Mouse (Mus musculus): ENCODE measurements around the gene B3gntl1. TPM values are rescaled to one million over a fixed set of nuclear protein-coding genes. Genes with fewer than 3 reads are reported as not detected.

The B3gntl1 gene
- total RNA-seq, 2 experiments from 2014 or later = 3.5 to 4.3 TPM

GRCm38 (mm10) chr11:121651983-121652382, 21.0 kb downstream of the B3gntl1 start:
- peak; percentile 24 to 54 for DNase-seq
- intact Hi-C loops (cut with DNase I) = loop anchor here (1.0 to 5.0 kb wide), 3 partner anchors 51 to 156 kb away; no protein-coding TSS in a partner anchor

GRCm38 (mm10) chr11:121651556-121651955, 21.4 kb downstream of the B3gntl1 start:
- DNase-seq = no peak
- intact Hi-C loops (cut with DNase I) = loop anchor here (5.0 kb wide), 1 partner anchor 91 kb away; no protein-coding TSS in a partner anchor

GRCm38 (mm10) chr11:121650668-121651067, 22.3 kb downstream of the B3gntl1 start:
- intact Hi-C loops (cut with DNase I) = loop anchor here (5.0 kb wide), 1 partner anchor 92 kb away; no protein-coding TSS in a partner anchor
- no peak for DNase-seq

- peak; percentile 55 to 59 for DNase-seq
- intact Hi-C loops (cut with DNase I) = loop anchor here (5.0 kb wide), 1 partner anchor 92 kb away; no protein-coding TSS in a partner anchor
These were observed 23.1 kb downstream of the B3gntl1 start for GRCm38 (mm10) chr11:121649900-121650299.

GRCm38 (mm10) chr11:121648166-121648565, 24.8 kb downstream of the B3gntl1 start:
- DNase-seq = no peak
- intact Hi-C loops (cut with DNase I) = no loop called here

- intact Hi-C loops (cut with DNase I) = no loop called here
- no peak for DNase-seq
These were observed 25.6 kb downstream of the B3gntl1 start for GRCm38 (mm10) chr11:121647321-121647720.

- intact Hi-C loops (cut with DNase I) = no loop called here
- DNase-seq = no peak
These were observed 27.6 kb downstream of the B3gntl1 start for GRCm38 (mm10) chr11:121645394-121645793.

- intact Hi-C loops (cut with DNase I) = no loop called here
- DNase-seq = no peak
These were observed 31.3 kb downstream of the B3gntl1 start for GRCm38 (mm10) chr11:121641501-121642145.

GRCm38 (mm10) chr11:121636646-121637045, 36.3 kb downstream of the B3gntl1 start:
- DNase-seq = no peak
- intact Hi-C loops (cut with DNase I) = no loop called here

GRCm38 (mm10) chr11:121631410-121631809, 41.5 kb downstream of the B3gntl1 start:
- no peak for DNase-seq
- intact Hi-C loops (cut with DNase I) = no loop called here

GRCm38 (mm10) chr11:121630406-121630805, 42.5 kb downstream of the B3gntl1 start:
- intact Hi-C loops (cut with DNase I) = loop anchor here (1.0 kb wide), 1 partner anchor 178 kb away; no protein-coding TSS in a partner anchor

GRCm38 (mm10) chr11:121629529-121629928, 43.4 kb downstream of the B3gntl1 start:
- intact Hi-C loops (cut with DNase I) = no loop called here
- DNase-seq = no peak

More at GRCm38 (mm10) chr11:121630406-121630805, 42.5 kb downstream of the B3gntl1 start:
- no peak for DNase-seq

- intact Hi-C loops (cut with DNase I) = no loop called here
These were observed 45.4 kb downstream of the B3gntl1 start for GRCm38 (mm10) chr11:121627521-121627920.

GRCm38 (mm10) chr11:121625007-121625406, 47.9 kb downstream of the B3gntl1 start:
- no peak for DNase-seq
- intact Hi-C loops (cut with DNase I) = no loop called here

More at GRCm38 (mm10) chr11:121627521-121627920, 45.4 kb downstream of the B3gntl1 start:
- DNase-seq = no peak

- intact Hi-C loops (cut with DNase I) = no loop called here
- no peak for DNase-seq
These were observed 55.6 kb downstream of the B3gntl1 start for GRCm38 (mm10) chr11:121617371-121617770.

GRCm38 (mm10) chr11:121616501-121616900, 56.5 kb downstream of the B3gntl1 start:
- intact Hi-C loops (cut with DNase I) = no loop called here
- no peak for DNase-seq

- no peak for DNase-seq
- intact Hi-C loops (cut with DNase I) = no loop called here
These were observed 56.9 kb downstream of the B3gntl1 start for GRCm38 (mm10) chr11:121615961-121616485.

GRCm38 (mm10) chr11:121610976-121611375, 62.0 kb downstream of the B3gntl1 start:
- intact Hi-C loops (cut with DNase I) = no loop called here
- no peak for DNase-seq

GRCm38 (mm10) chr11:121605604-121606003, 67.3 kb downstream of the B3gntl1 start:
- intact Hi-C loops (cut with DNase I) = no loop called here
- DNase-seq = no peak

- no peak for DNase-seq
- intact Hi-C loops (cut with DNase I) = no loop called here
These were observed 71.5 kb downstream of the B3gntl1 start for GRCm38 (mm10) chr11:121601422-121601821.

- no peak for DNase-seq
- intact Hi-C loops (cut with DNase I) = no loop called here
These were observed 75.7 kb downstream of the B3gntl1 start for GRCm38 (mm10) chr11:121597254-121597653.

- no peak for DNase-seq
- intact Hi-C loops (cut with DNase I) = no loop called here
These were observed 91.1 kb downstream of the B3gntl1 start for GRCm38 (mm10) chr11:121581856-121582255.

All from heart, postnatal 36 days (tissue).